Mouse (Mus musculus): Measurements from ENCODE around the gene Thsd4.
"Not testable (repeated sequence)": the region's sequence is repeated elsewhere in the genome, so short reads cannot be mapped to it uniquely, and the experiment has no call there.

DNA sequence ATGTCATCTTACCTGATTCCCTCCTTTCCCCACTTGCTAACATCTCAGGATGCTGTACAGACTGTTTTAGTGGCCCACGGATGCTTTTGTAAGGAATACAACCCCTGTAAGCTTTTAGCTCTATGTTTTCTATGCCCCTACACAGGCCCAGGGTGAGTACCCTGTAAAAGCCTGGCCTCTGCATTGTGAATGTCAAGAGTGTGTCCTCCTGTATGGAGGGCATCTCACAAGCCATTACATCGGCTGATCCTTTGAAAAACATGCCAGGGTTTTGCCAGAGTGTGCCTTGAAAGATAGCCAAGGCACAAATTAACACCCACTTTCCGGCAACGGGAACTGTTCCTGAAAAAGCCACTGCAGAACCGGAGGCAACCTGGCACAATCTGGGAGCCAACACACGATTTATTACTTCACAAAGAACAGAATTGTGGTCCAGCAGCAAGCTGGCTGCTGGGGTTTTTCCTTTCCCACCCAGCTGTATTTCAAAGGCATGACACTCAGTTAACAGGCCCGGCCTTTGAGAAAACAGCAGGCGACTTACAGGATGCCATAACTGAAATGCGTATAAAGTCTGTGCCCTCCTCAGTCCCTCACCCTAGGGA lies 349.3 kb downstream of the Thsd4 start:
- TF ChIP-seq MAFK (IDR thresholded peaks at IDR 0.05; ENCODE audit: insufficient read depth, low read depth, low read length); ZC3H11A (IDR thresholded peaks at IDR 0.05; ENCODE audit: borderline replicate concordance, low read depth, low read length); ZNF384 (IDR thresholded peaks at IDR 0.05; ENCODE audit: low read depth, low read length); HCFC1 (IDR thresholded peaks at IDR 0.05; ENCODE audit: borderline replicate concordance, insufficient read depth, low read length); CHD2 (IDR thresholded peaks at IDR 0.05; ENCODE audit: low read depth, low read length): not testable (repeated sequence)
